Mouse (Mus musculus): Measurements from ENCODE around the gene Aars2. TPM values are rescaled to one million over a fixed set of nuclear protein-coding genes. Genes with fewer than 3 reads are reported as not detected.

Aars2 gene
- polyA plus RNA-seq, 1 experiment from 2014 or later: 5.7 TPM

GRCm38 (mm10) chr17:45550253-45550652 lies 43.6 kb downstream of the Aars2 start:
- Histone ChIP-seq H3K27ac (replicated peaks) (no peak overlapping the region), H3K9ac (ENCODE audit: low read length) (no peak overlapping the region), H3K4me3 (ENCODE audit: low read depth, low read length) (no peak overlapping the region), H3K9me3 (ENCODE audit: control insufficient read depth, low read length) (no peaks in the 10 kb centered on the region), H3K4me2 (replicated peaks; ENCODE audit: low read depth) (no peak overlapping the region), H3K36me3 (ENCODE audit: control insufficient read depth, insufficient read depth, low read length) (no peaks in the 10 kb centered on the region), H3K27me3 (ENCODE audit: control insufficient read depth, insufficient read depth, low read length) (peaks cover 8% of the 10 kb centered on the region; the same call in 1 of the 2 replicates), H3K4me1 (replicated peaks; ENCODE audit: control insufficient read depth, insufficient read depth) (no peaks in the 10 kb centered on the region)
- ATAC-seq (ENCODE audit: low FRiP score, low TSS enrichment) (no peak), DNase-seq (ENCODE audit: low spot score) (no peak)
- WGBS: 9% methylated on average over 5 of the region's 5 CpGs
- TF ChIP-seq EP300 (optimal IDR thresholded peaks at IDR 0.05) (no peak), CTCF (IDR thresholded peaks at IDR 0.05; ENCODE audit: low read depth) (no peak)

DNA sequence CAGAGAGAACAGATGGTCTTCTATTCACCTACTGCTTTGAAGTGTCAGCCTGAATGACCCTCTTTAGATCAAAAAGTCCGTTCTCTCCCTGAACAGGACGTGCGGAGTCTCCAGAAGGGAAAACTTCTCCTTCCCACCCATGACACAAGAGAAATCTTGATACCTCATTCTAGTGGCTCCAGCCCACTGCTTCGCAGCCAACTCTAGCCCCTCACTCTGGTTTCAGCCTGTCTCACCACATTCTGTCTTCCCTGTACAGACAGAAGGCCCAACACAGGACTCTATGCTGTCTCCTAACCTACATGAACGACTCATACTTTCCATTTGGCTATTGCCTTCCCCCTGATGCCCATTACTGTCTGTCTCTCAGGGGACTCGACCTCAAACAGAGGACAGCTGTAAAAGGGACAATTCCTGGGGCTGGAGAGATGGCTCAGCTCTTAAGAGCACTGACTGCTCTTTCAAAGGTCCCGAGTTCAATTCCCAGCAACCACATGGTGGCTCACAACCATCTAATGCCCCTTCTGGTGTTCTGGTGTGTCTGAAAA lies 44.7 kb downstream of the Aars2 start:
- Histone ChIP-seq H3K4me3 (ENCODE audit: low read depth, low read length) (no peak overlapping the region), H3K4me2 (replicated peaks; ENCODE audit: low read depth) (no peak overlapping the region), H3K27me3 (ENCODE audit: control insufficient read depth, insufficient read depth, low read length) (no peaks in the 10 kb centered on the region; the same call in 1 of the 2 replicates), H3K4me1 (replicated peaks; ENCODE audit: control insufficient read depth, insufficient read depth) (peaks cover 3% of the 10 kb centered on the region; the same call in 1 of the 2 replicates), H3K9me3 (ENCODE audit: control insufficient read depth, low read length) (no peaks in the 10 kb centered on the region), H3K36me3 (ENCODE audit: control insufficient read depth, insufficient read depth, low read length) (no peaks in the 10 kb centered on the region), H3K9ac (ENCODE audit: low read length) (no peak overlapping the region), H3K27ac (replicated peaks) (no peak overlapping the region)
- ATAC-seq (ENCODE audit: low FRiP score, low TSS enrichment) (no peak), DNase-seq (ENCODE audit: low spot score) (no peak)
- WGBS: 62% methylated on average over 7 of the region's 7 CpGs
- TF ChIP-seq CTCF (IDR thresholded peaks at IDR 0.05; ENCODE audit: low read depth): no peak
- TF ChIP-seq EP300 (optimal IDR thresholded peaks at IDR 0.05): no peak

DNA sequence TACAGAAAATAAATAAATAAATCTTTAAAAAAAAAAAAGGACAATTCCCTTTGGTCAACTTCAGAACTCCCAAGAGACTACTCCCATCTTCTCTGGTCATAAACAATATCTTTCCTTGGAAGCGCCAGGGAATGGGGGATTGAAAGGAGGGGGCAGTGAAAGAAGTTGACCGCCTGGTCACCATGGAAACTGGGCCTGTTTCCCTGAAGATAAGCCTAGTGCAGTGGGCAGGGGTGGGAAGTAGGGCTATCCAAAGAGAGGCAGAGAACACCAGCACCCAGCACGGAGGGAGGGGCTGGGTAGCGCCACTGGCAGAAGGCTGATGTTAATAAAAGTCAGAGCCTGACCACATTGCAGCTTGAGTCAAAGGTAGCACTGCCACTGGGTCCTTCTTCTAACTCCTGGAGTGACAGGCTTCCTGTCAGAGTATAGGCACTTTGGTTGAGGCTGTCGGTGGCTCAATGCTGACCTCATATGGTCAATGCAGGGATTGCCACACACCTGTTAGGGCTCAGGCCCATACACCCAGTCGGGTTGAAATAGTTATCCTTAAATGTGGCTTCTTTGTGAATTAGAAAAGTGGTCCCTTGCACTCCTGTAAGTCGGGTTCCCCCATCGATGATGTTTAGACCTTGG lies 45.3 kb downstream of the Aars2 start:
- ATAC-seq (ENCODE audit: low FRiP score, low TSS enrichment): peak; percentile 62
- no peaks in the 10 kb centered on the region for H3K36me3 ChIP-seq (ENCODE audit: control insufficient read depth, insufficient read depth, low read length)

DNA sequence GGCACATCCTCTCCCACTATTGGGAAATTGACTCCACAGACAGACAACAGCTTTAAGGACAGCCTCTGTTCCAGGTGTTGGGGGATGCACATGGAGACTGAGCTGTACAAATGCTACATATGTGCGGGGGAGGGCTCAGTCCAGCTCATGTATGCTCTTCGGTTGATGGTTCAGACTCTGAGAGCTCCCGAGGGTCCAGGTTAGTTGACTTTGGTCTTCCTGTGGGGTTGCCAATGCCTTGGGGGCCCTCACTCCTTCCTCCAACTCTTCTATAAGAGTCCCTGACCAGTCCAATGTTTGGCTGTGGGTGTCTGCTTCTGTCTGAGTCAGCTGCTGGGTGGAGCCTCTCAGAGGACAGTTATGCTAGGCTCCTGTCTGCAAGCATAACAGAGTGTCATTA lies 46.4 kb downstream of the Aars2 start:
- Histone ChIP-seq H3K9ac (ENCODE audit: low read length) (no peak overlapping the region), H3K4me1 (replicated peaks; ENCODE audit: control insufficient read depth, insufficient read depth) (peaks cover 3% of the 10 kb centered on the region; the same call in 1 of the 2 replicates), H3K27me3 (ENCODE audit: control insufficient read depth, insufficient read depth, low read length) (no peaks in the 10 kb centered on the region; the same call in 1 of the 2 replicates), H3K4me2 (replicated peaks; ENCODE audit: low read depth) (no peak overlapping the region), H3K36me3 (ENCODE audit: control insufficient read depth, insufficient read depth, low read length) (no peaks in the 10 kb centered on the region), H3K4me3 (ENCODE audit: low read depth, low read length) (no peak overlapping the region), H3K9me3 (ENCODE audit: control insufficient read depth, low read length) (no peaks in the 10 kb centered on the region), H3K27ac (replicated peaks) (no peak overlapping the region)
- ATAC-seq (ENCODE audit: low FRiP score, low TSS enrichment) (no peak), DNase-seq (ENCODE audit: low spot score) (no peak)
- TF ChIP-seq EP300 (optimal IDR thresholded peaks at IDR 0.05): no peak
- no peak for TF ChIP-seq CTCF (IDR thresholded peaks at IDR 0.05; ENCODE audit: low read depth)
- 79% methylated on average over 3 of the region's 3 CpGs for whole genome bisulfite sequencing

More for the DNA sequence above, 45.3 kb downstream of the Aars2 start:
- WGBS: 6% methylated on average over 8 of the region's 8 CpGs
- Histone ChIP-seq H3K4me1 (replicated peaks; ENCODE audit: control insufficient read depth, insufficient read depth) (peaks cover 3% of the 10 kb centered on the region; the same call in 1 of the 2 replicates), H3K27ac (replicated peaks) (no peak overlapping the region), H3K9ac (ENCODE audit: low read length) (no peak overlapping the region), H3K4me2 (replicated peaks; ENCODE audit: low read depth) (no peak overlapping the region), H3K27me3 (ENCODE audit: control insufficient read depth, insufficient read depth, low read length) (no peaks in the 10 kb centered on the region; the same call in 1 of the 2 replicates), H3K4me3 (ENCODE audit: low read depth, low read length) (no peak overlapping the region), H3K9me3 (ENCODE audit: control insufficient read depth, low read length) (no peaks in the 10 kb centered on the region)
- DNase-seq (ENCODE audit: low spot score): peak; percentile 82
- TF ChIP-seq EP300 (optimal IDR thresholded peaks at IDR 0.05) (no peak), CTCF (IDR thresholded peaks at IDR 0.05; ENCODE audit: low read depth) (peak; percentile 94)

GRCm38 (mm10) chr17:45554420-45554819 lies 47.8 kb downstream of the Aars2 start:
- Histone ChIP-seq H3K4me1 (replicated peaks; ENCODE audit: control insufficient read depth, insufficient read depth) (peaks cover 3% of the 10 kb centered on the region; the same call in 1 of the 2 replicates), H3K4me3 (ENCODE audit: low read depth, low read length) (no peak overlapping the region), H3K27ac (replicated peaks) (no peak overlapping the region), H3K4me2 (replicated peaks; ENCODE audit: low read depth) (no peak overlapping the region), H3K9me3 (ENCODE audit: control insufficient read depth, low read length) (no peaks in the 10 kb centered on the region), H3K36me3 (ENCODE audit: control insufficient read depth, insufficient read depth, low read length) (no peaks in the 10 kb centered on the region), H3K27me3 (ENCODE audit: control insufficient read depth, insufficient read depth, low read length) (no peaks in the 10 kb centered on the region; the same call in 1 of the 2 replicates), H3K9ac (ENCODE audit: low read length) (no peak overlapping the region)
- ATAC-seq (ENCODE audit: low FRiP score, low TSS enrichment): no peak
- DNase-seq (ENCODE audit: low spot score): no peak
- TF ChIP-seq EP300 (optimal IDR thresholded peaks at IDR 0.05) (no peak), CTCF (IDR thresholded peaks at IDR 0.05; ENCODE audit: low read depth) (no peak)
- WGBS: 58% methylated on average over 1 of the region's 1 CpGs
